Mouse (Mus musculus) myocyte (in vitro differentiated cells): ENCODE data around the gene Mblac1. TPM values are rescaled to one million over a fixed set of nuclear protein-coding genes. Genes with fewer than 3 reads are reported as not detected.

Source experiments
- H3K27me3 ChIP-seq: one replicate; pipeline ENCODE4 v1.6.1; 2011; ENCODE audit not compliant: control insufficient read depth, insufficient read depth, insufficient read length
- H3K36me3 ChIP-seq: one replicate; pipeline ENCODE4 v1.6.1; 2011; ENCODE audit not compliant: control insufficient read depth, insufficient read depth
- H3K4me2 ChIP-seq: one replicate; pipeline ENCODE4 v1.6.1; 2011; ENCODE audit warnings: low read depth, control low read depth
- H3K4me3 ChIP-seq: one replicate; pipeline ENCODE4 v1.5.1; 2011; ENCODE audit warnings: mild to moderate bottlenecking, control low read depth, moderate library complexity
- H3K79me2 ChIP-seq: one replicate; pipeline ENCODE4 v1.6.1; 2011; ENCODE audit not compliant: control insufficient read depth, insufficient read depth
- H3ac ChIP-seq: one replicate; pipeline ENCODE4 v1.6.1; 2011; ENCODE audit not compliant: control insufficient read depth, insufficient read length
- E2F4 ChIP-seq: IDR thresholded peaks from one replicate; pipeline ENCODE4 v1.6.1; 2011; ENCODE audit warnings: mild to moderate bottlenecking, control low read depth, moderate library complexity; ENCODE audit not compliant: insufficient read depth
- MAX ChIP-seq: IDR thresholded peaks from one replicate; pipeline ENCODE4 v1.6.1; 2011; ENCODE audit warnings: low read depth, mild to moderate bottlenecking, control low read depth
- MYOD1 ChIP-seq, 3 experiments: IDR thresholded peaks; one replicate each; pipeline ENCODE4 v1.6.1; 2011; ENCODE audit warnings: control low read depth in 2 of 3, low read depth in 2 of 3, mild to moderate bottlenecking in 2 of 3, moderate library complexity in 1 of 3; ENCODE audit not compliant: insufficient read length in 2 of 3, control insufficient read depth in 1 of 3
- MYOG ChIP-seq, 3 experiments: IDR thresholded peaks; one replicate each; pipeline ENCODE4 v1.6.1; 2011; ENCODE audit warnings: control low read depth in 2 of 3, low read depth in 2 of 3, mild to moderate bottlenecking in 2 of 3; ENCODE audit not compliant: insufficient read length in 2 of 3, control insufficient read depth in 1 of 3, insufficient read depth in 1 of 3
- POLR2A ChIP-seq: IDR thresholded peaks from one replicate; pipeline ENCODE4 v1.6.1; 2011; ENCODE audit warnings: low read depth, mild to moderate bottlenecking, control low read depth, moderate library complexity; ENCODE audit not compliant: insufficient read length
- POLR2AphosphoS2 ChIP-seq: IDR thresholded peaks from one replicate; pipeline ENCODE4 v1.6.1; 2011; ENCODE audit warnings: low read depth, control low read depth; ENCODE audit not compliant: insufficient read length
- REST ChIP-seq: IDR thresholded peaks from one replicate; pipeline ENCODE4 v1.6.1; 2011; ENCODE audit warnings: mild to moderate bottlenecking, control low read depth, moderate library complexity; ENCODE audit not compliant: insufficient read depth, insufficient read length
- SRF ChIP-seq: IDR thresholded peaks from one replicate; pipeline ENCODE4 v1.6.1; 2011; ENCODE audit warnings: low read depth; ENCODE audit not compliant: control insufficient read depth, insufficient read length
- TCF12 ChIP-seq: IDR thresholded peaks from one replicate; pipeline ENCODE4 v1.6.1; 2011; ENCODE audit warnings: mild to moderate bottlenecking, control low read depth; ENCODE audit not compliant: poor library complexity, insufficient read depth, severe bottlenecking
- USF1 ChIP-seq: IDR thresholded peaks from one replicate; pipeline ENCODE4 v1.6.1; 2011; ENCODE audit warnings: low read depth, mild to moderate bottlenecking, control low read depth, moderate library complexity
- polyA plus RNA-seq: library from polyadenylated mRNA; unstranded; fragments of >200 nt; fragmentation: generic; extraction: Trizol; gene quantifications from one replicate; pipeline ENCODE4 v1.2.1, GENCODE M21; 2012; ENCODE audit warnings: missing spikeins

Mblac1 gene
- polyA plus RNA-seq, 1 experiment, result 2.5 TPM

- Histone ChIP-seq H3K4me2 (no peak overlapping the region), H3K27me3 (no peaks in the 10 kb centered on the region), H3K4me3 (no peak overlapping the region), H3K36me3 (no peaks in the 10 kb centered on the region), H3K79me2 (no peaks in the 10 kb centered on the region), H3ac (no peak overlapping the region)
- TF ChIP-seq TCF12, result no peak
- TF ChIP-seq MYOG (IDR thresholded peaks at IDR 0.05; ENCODE audit: control insufficient read depth in 1 of 3, insufficient read depth in 1 of 3, insufficient read length in 2 of 3, low read depth in 2 of 3), result no peak
- TF ChIP-seq POLR2AphosphoS2, result no peak
Measured at GRCm38 (mm10) chr5:138234224-138234623, 40.1 kb downstream of the Mblac1 start.

- Histone ChIP-seq H3ac (no peak overlapping the region), H3K36me3 (no peaks in the 10 kb centered on the region), H3K4me2 (no peak overlapping the region), H3K27me3 (no peaks in the 10 kb centered on the region), H3K4me3 (no peak overlapping the region), H3K79me2 (no peaks in the 10 kb centered on the region)
- no peak for TF ChIP-seq MAX
- no peak for TF ChIP-seq E2F4
- no peak for TF ChIP-seq POLR2A
- no peak for TF ChIP-seq TCF12
- TF ChIP-seq MYOD1 (IDR thresholded peaks at IDR 0.05; ENCODE audit: control insufficient read depth in 1 of 3, insufficient read length in 2 of 3, low read depth in 2 of 3), result no peak
- no peak for TF ChIP-seq USF1
- no peak for TF ChIP-seq POLR2AphosphoS2
- no peak for TF ChIP-seq SRF
- TF ChIP-seq MYOG (IDR thresholded peaks at IDR 0.05; ENCODE audit: control insufficient read depth in 1 of 3, insufficient read depth in 1 of 3, insufficient read length in 2 of 3, low read depth in 2 of 3), result no peak
- TF ChIP-seq REST, result no peak
Measured at GRCm38 (mm10) chr5:138241511-138241910, 47.4 kb downstream of the Mblac1 start.

Other genes with a start within 250 kb of the Mblac1 start
- gene Gjc3, start 231.2 kb upstream of the Mblac1 start, polyA plus RNA-seq, result not detected
- gene Azgp1, start 212.8 kb upstream of the Mblac1 start, polyA plus RNA-seq, result not detected
- not detected for gene Smok3a, start 173.1 kb upstream of the Mblac1 start, polyA plus RNA-seq
- not detected for gene Smok3b, start 172.9 kb upstream of the Mblac1 start, polyA plus RNA-seq
- not detected for gene Smok3c, start 141.1 kb upstream of the Mblac1 start, polyA plus RNA-seq
- 5.1 TPM for gene Zkscan1, start 109.2 kb upstream of the Mblac1 start, polyA plus RNA-seq
- 12.3 TPM for gene Zscan21, start 77.4 kb upstream of the Mblac1 start, polyA plus RNA-seq
- gene Zfp113, start 38.6 kb upstream of the Mblac1 start, polyA plus RNA-seq, result 3.0 TPM
- gene Cops6, start 33.2 kb upstream of the Mblac1 start, polyA plus RNA-seq, result 186 TPM
- gene Ap4m1, start 22.3 kb upstream of the Mblac1 start, polyA plus RNA-seq, result 10.4 TPM
- gene Mcm7, start 21.9 kb upstream of the Mblac1 start, polyA plus RNA-seq, result 55.4 TPM
- gene Taf6, start 6.9 kb upstream of the Mblac1 start, polyA plus RNA-seq, result 47.1 TPM
- gene Cnpy4, start 6.8 kb upstream of the Mblac1 start, polyA plus RNA-seq, result 11.5 TPM
- gene Nxpe5, start 31.6 kb downstream of the Mblac1 start, polyA plus RNA-seq, result not detected
- 97.7 TPM for gene Lamtor4, start 61.2 kb downstream of the Mblac1 start, polyA plus RNA-seq
- gene BC037034, start 69.7 kb downstream of the Mblac1 start, polyA plus RNA-seq, result 6.7 TPM
- not detected for gene Gal3st4, start 78.5 kb downstream of the Mblac1 start, polyA plus RNA-seq
- gene Gm43720, start 85.6 kb downstream of the Mblac1 start, polyA plus RNA-seq, result 0.01 TPM
- 0.54 TPM for gene Gpc2, start 85.7 kb downstream of the Mblac1 start, polyA plus RNA-seq
- 0.01 TPM for gene Stag3, start 85.9 kb downstream of the Mblac1 start, polyA plus RNA-seq
- gene Pvrig, start 147.6 kb downstream of the Mblac1 start, polyA plus RNA-seq, result 0.04 TPM
- 2.1 TPM for gene Zfp157, start 247.2 kb downstream of the Mblac1 start, polyA plus RNA-seq